21 mouse cellular contexts compared by ENCODE assay signal in genomic region chr2:69011860-69012259, GRCm38 (mm10).
DNase-seq lines count a peak whose midpoint lies in the region; ATAC-seq lines count a peak whose summit lies in the region.
"Had no signal": no experiment of that assay in that cellular context is flagged by ENCODE, and none has a peak within 500 bp of the region (broad histone marks: within the 10 kb centered on the region; RNA-seq: fewer than 3 reads in every experiment).

No protein-coding gene starts in this region.

- no peak overlapping the region for H3K9ac ChIP-seq in neural tube, embryonic 12.5 days
- no peak overlapping the region for H3K9ac ChIP-seq in hindbrain, embryonic 15.5 days
- no peak overlapping the region for H3K9ac ChIP-seq in midbrain, embryonic 15.5 days
- H3K9ac ChIP-seq: heart, embryonic 12.5 days; intestine, embryonic 15.5 days; kidney, embryonic 15.5 days; liver, embryonic 12.5 days; lung, embryonic 14.5 days had no signal

- H3K4me1 ChIP-seq in neural tube, embryonic 12.5 days = peaks cover 21% of the 10 kb centered on the region
- H3K4me1 ChIP-seq in hindbrain, embryonic 15.5 days (replicated peaks) = peaks cover 26% of the 10 kb centered on the region
- peaks cover 23% of the 10 kb centered on the region for H3K4me1 ChIP-seq in midbrain, embryonic 15.5 days
- peaks cover 35% of the 10 kb centered on the region for H3K4me1 ChIP-seq in heart, embryonic 10.5 days
- H3K4me1 ChIP-seq: intestine, embryonic 15.5 days; liver, embryonic 12.5 days had no signal

- H3K27ac ChIP-seq in neural tube, embryonic 12.5 days = no peak overlapping the region
- peak overlapping the region; percentile 54 for H3K27ac ChIP-seq in hindbrain, embryonic 15.5 days (replicated peaks)
- H3K27ac ChIP-seq in midbrain, embryonic 15.5 days = peak overlapping the region; percentile 67
- no peak overlapping the region for H3K27ac ChIP-seq in heart, embryonic 10.5 days
- H3K27ac ChIP-seq: intestine, embryonic 15.5 days; kidney, embryonic 15.5 days; left cerebral cortex, adult 2 months; liver, embryonic 12.5 days had no signal

- no peak overlapping the region for H3K4me3 ChIP-seq in neural tube, embryonic 12.5 days
- H3K4me3 ChIP-seq in hindbrain, embryonic 15.5 days = no peak overlapping the region
- no peak overlapping the region for H3K4me3 ChIP-seq in midbrain, embryonic 15.5 days
- H3K4me3 ChIP-seq in heart, embryonic 10.5 days = no peak overlapping the region
- H3K4me3 ChIP-seq: heart, embryonic 12.5 days; intestine, embryonic 15.5 days; kidney, embryonic 15.5 days; left cerebral cortex, adult 2 months; liver, embryonic 12.5 days had no signal

- H3K9me3 ChIP-seq in neural tube, embryonic 12.5 days = no peaks in the 10 kb centered on the region
- no peaks in the 10 kb centered on the region for H3K9me3 ChIP-seq in hindbrain, embryonic 15.5 days
- H3K9me3 ChIP-seq in midbrain, embryonic 15.5 days = no peaks in the 10 kb centered on the region
- H3K9me3 ChIP-seq in heart, embryonic 10.5 days = no peaks in the 10 kb centered on the region
- H3K9me3 ChIP-seq: heart, embryonic 12.5 days; intestine, embryonic 15.5 days; kidney, embryonic 15.5 days; liver, embryonic 12.5 days had no signal

- H3K4me2 ChIP-seq in neural tube, embryonic 12.5 days (replicated peaks) = peak overlapping the region; percentile 32; the same call in 1 of the 2 replicates
- H3K4me2 ChIP-seq in hindbrain, embryonic 15.5 days = peak overlapping the region; percentile 8; the same call in 1 of the 2 replicates
- H3K4me2 ChIP-seq in midbrain, embryonic 15.5 days = peak overlapping the region; percentile 6; the same call in 1 of the 2 replicates
- H3K4me2 ChIP-seq: heart, embryonic 12.5 days; intestine, embryonic 15.5 days; kidney, embryonic 15.5 days; liver, embryonic 12.5 days; lung, embryonic 14.5 days had no signal

- WGBS in neural tube, embryonic 12.5 days = 75% methylated on average over 2 of the region's 2 CpGs
- WGBS in hindbrain, embryonic 15.5 days = 61% methylated on average over 2 of the region's 2 CpGs
- WGBS in midbrain, embryonic 15.5 days = 48% methylated on average over 2 of the region's 2 CpGs
- 78% methylated on average over 2 of the region's 2 CpGs for WGBS in heart, embryonic 10.5 days

- peak; percentile 49; the same call in 1 of the 2 replicates for ATAC-seq in neural tube, embryonic 12.5 days (ENCODE audit: low FRiP score, low read depth)
- no peak for ATAC-seq in hindbrain, embryonic 15.5 days (ENCODE audit: low FRiP score, low read depth)
- ATAC-seq in midbrain, embryonic 15.5 days (replicated peaks) = peak; percentile 52; the same call in 1 of the 2 replicates
- ATAC-seq: intestine, embryonic 15.5 days; liver, embryonic 12.5 days had no signal

- H3K36me3 ChIP-seq in neural tube, embryonic 12.5 days = no peaks in the 10 kb centered on the region
- no peaks in the 10 kb centered on the region for H3K36me3 ChIP-seq in hindbrain, embryonic 15.5 days
- H3K36me3 ChIP-seq in midbrain, embryonic 15.5 days (replicated peaks) = no peaks in the 10 kb centered on the region
- H3K36me3 ChIP-seq in heart, embryonic 10.5 days = no peaks in the 10 kb centered on the region
- H3K36me3 ChIP-seq: heart, embryonic 12.5 days; intestine, embryonic 15.5 days; kidney, embryonic 15.5 days; liver, embryonic 12.5 days had no signal

- no peaks in the 10 kb centered on the region for H3K27me3 ChIP-seq in neural tube, embryonic 12.5 days (replicated peaks)
- no peaks in the 10 kb centered on the region for H3K27me3 ChIP-seq in hindbrain, embryonic 15.5 days
- H3K27me3 ChIP-seq in midbrain, embryonic 15.5 days (replicated peaks) = no peaks in the 10 kb centered on the region
- H3K27me3 ChIP-seq in heart, embryonic 10.5 days (ENCODE audit: insufficient read depth, poor library complexity, severe bottlenecking) = no peaks in the 10 kb centered on the region
- H3K27me3 ChIP-seq: CH12.LX; heart, embryonic 12.5 days; intestine, embryonic 15.5 days; kidney, embryonic 15.5 days; liver, embryonic 12.5 days had no signal

- no peak for DNase-seq in neural tube, embryonic 10.5 days (ENCODE audit: extremely low spot score, low spot score)
- no peak for DNase-seq in adrenal gland, adult (ENCODE audit: inconsistent age in 2 of 2, low spot score in 1 of 2)
- no peak for DNase-seq in heart, embryonic 10.5 days (ENCODE audit: low spot score)
- DNase-seq in layer of hippocampus, postnatal 10 days (ENCODE audit: low spot score in 2 of 2) = no peak
- no peak for DNase-seq in left cerebral cortex, adult 9 months (ENCODE audit: low spot score in 2 of 2)
- DNase-seq: adrenal gland, adult 2 months; cerebellum, postnatal 25 days; gastrocnemius, postnatal 36 days; lung, embryonic 14.5 days; lung, postnatal 4 days; right cerebral cortex, postnatal 14 days; thymus, postnatal 14 days had no signal

Comparison
In these comparisons a context has a peak if more than half of its experiments do, and no peak if none do; other contexts are left out.
1. H3K27ac ChIP-seq: peak in hindbrain, embryonic 15.5 days (single experiment) and midbrain, embryonic 15.5 days (single experiment); none in neural tube, embryonic 12.5 days (single experiment) and heart, embryonic 10.5 days (single experiment).
2. Peak in every context shown above with its lines, with median percentiles within 50 percentile points of each other: H3K4me2 ChIP-seq.